Mouse (Mus musculus) myocyte (in vitro differentiated cells): ENCODE results near the gene Kidins220.

Experiments used
- CEBPB ChIP-seq: IDR thresholded peaks from 2 replicates; pipeline ENCODE4 v1.6.1; 2011; ENCODE audit warnings: mild to moderate bottlenecking, moderate library complexity; ENCODE audit not compliant: poor library complexity, insufficient read depth, severe bottlenecking
- E2F4 ChIP-seq: IDR thresholded peaks from one replicate; pipeline ENCODE4 v1.6.1; 2011; ENCODE audit warnings: mild to moderate bottlenecking, control low read depth, moderate library complexity; ENCODE audit not compliant: insufficient read depth
- USF1 ChIP-seq: IDR thresholded peaks from one replicate; pipeline ENCODE4 v1.6.1; 2011; ENCODE audit warnings: low read depth, mild to moderate bottlenecking, control low read depth, moderate library complexity

- TF ChIP-seq E2F4 (no peak), CEBPB (no peak), USF1 (no peak)
These were observed 59.1 kb downstream of the Kidins220 start for GRCm38 (mm10) chr12:25033662-25034337.
